Mouse (Mus musculus) intestine, postnatal 0 days (tissue): ENCODE measurements at regions not wholly inside any gene's neighbourhood (a gene's known extent, or its start where the extent isn't known, plus 50 kb on each side); places are given as distances from the start of the nearest gene placed in this dataset.

Source experiments
- ATAC-seq: fragments of 200-750 bp; cut with Nextera tagmentation; 2 replicates; pipeline ENCODE4 v1.8.0; 2017; ENCODE audit warnings: mild to moderate bottlenecking, moderate TSS enrichment, moderate library complexity
- H3K27ac ChIP-seq: fragments of 300-500 bp; sonication (generic); 2 replicates; pipeline ENCODE4 v1.5.1; 2014; ENCODE audit warnings: mild to moderate bottlenecking, low read depth, low read length, moderate library complexity
- H3K27me3 ChIP-seq: fragments of 300-500 bp; sonication (generic); replicated peaks from 2 replicates; pipeline ENCODE4 v1.6.1; 2014; ENCODE audit warnings: low read length, mixed read lengths; ENCODE audit not compliant: control insufficient read depth, insufficient read depth
- H3K36me3 ChIP-seq: fragments of 300-500 bp; sonication (generic); 2 replicates; pipeline ENCODE4 v1.6.1; 2014; ENCODE audit warnings: mild to moderate bottlenecking, moderate library complexity; ENCODE audit not compliant: control insufficient read depth, insufficient read depth
- H3K4me1 ChIP-seq: fragments of 300-500 bp; sonication (generic); replicated peaks from 2 replicates; pipeline ENCODE4 v1.6.1; 2014; ENCODE audit warnings: antibody characterized with exemption, low read length, mixed read lengths; ENCODE audit not compliant: control insufficient read depth, insufficient read depth
- H3K4me2 ChIP-seq: fragments of 300-500 bp; sonication (generic); replicated peaks from 2 replicates; pipeline ENCODE4 v1.6.1; 2014; ENCODE audit warnings: low read depth, mild to moderate bottlenecking, moderate library complexity
- H3K4me3 ChIP-seq: fragments of 300-500 bp; sonication (generic); 2 replicates; pipeline ENCODE4 v1.5.1; 2014; ENCODE audit warnings: low read depth, low read length
- H3K9ac ChIP-seq: fragments of 300-500 bp; sonication (generic); 2 replicates; pipeline ENCODE4 v1.6.1; 2014; ENCODE audit warnings: mild to moderate bottlenecking, low read depth, low read length
- H3K9me3 ChIP-seq: fragments of 300-500 bp; sonication (generic); 2 replicates; pipeline ENCODE4 v1.6.1; 2016; ENCODE audit warnings: mixed run types; ENCODE audit not compliant: control insufficient read depth
- CTCF ChIP-seq: sonication (generic); IDR thresholded peaks from 2 replicates; pipeline ENCODE4 v1.5.1; 2016; ENCODE audit warnings: low read depth, mild to moderate bottlenecking, control low read depth, antibody characterized with exemption, moderate library complexity
- WGBS: fragments of 180-500 bp; shearing (Covaris S2); extraction: QIAGEN DNeasy Blood & Tissue Kit; methylation state at CpG from one replicate; pipeline ENCODE4 v1.1.7; 2014; 5-methylcytosine and 5-hydroxymethylcytosine counted together

DNA sequence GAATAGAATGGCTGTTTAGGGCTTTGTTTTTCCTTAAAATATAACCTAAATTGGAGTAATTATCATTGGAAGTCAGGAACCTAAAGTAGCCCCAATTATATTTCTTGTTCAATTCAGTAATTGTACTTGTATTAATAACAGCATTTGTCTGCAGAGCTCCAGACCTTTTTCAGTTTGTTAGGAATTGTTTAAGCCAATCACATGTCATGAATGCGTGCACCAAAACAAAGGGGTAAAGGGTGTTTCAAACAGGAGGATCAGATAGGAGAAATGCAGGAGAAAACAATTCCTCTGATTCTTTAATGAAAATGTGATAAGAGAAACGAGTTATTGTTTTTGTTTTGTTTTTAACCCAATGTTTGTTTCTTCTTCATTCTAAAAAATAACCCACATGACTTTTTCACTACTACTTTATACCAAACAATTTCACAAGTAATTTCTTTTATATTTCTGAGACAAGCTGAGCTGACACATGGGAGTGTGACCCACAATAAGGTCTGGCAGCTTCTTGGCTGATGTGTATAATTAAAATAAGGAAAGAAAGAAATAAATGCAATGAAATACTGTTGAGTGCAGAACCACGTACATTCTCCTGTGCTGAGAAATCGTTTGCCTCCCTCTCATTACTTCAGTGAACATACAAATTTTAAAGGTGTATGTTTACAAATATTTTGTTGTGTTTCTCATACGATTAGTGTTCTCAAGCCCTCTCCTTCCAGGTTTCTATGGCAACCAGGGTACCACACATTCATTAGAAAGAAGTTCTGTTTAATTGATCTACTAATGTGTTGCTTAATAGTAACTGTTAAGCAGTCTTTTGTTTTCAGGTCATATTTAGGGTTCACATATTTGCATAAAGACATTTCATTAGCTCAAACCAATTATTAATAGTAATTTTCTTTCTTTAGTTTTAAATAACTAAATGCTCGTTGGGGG, 397.7 kb downstream of the Isl1 start:
- ATAC-seq: no peak
- no peak for TF ChIP-seq CTCF

DNA sequence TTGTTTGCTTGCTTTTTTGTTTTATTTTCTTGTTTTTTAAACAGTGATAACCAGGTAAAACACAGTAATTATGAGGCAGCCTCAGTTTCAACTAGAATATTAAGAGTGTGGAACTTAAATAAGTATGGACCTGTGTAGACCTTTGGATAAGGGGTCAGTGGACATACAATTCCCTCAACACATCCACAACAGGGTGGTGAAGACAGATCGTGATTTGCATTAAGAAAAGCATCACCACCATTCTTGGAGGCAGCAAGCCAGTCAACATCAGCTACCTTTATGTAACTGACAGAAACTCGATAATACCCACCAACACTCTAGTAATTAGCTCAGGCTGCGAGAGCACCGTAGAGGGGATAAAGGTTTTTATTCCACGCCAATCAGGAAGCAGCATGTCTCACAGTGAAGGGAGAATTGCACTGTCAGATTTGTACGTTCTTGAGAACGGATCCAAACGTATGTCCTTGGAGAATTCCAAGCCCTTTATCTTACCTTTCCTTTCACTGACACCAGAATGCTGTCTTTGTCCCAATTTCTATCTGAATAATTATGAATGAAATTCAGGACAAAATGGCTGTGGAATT, 398.5 kb downstream of the Isl1 start:
- Histone ChIP-seq H3K36me3 (no peaks in the 10 kb centered on the region), H3K9ac (no peak overlapping the region), H3K9me3 (no peaks in the 10 kb centered on the region), H3K27me3 (no peaks in the 10 kb centered on the region), H3K4me3 (no peak overlapping the region), H3K4me1 (no peaks in the 10 kb centered on the region), H3K27ac (no peak overlapping the region), H3K4me2 (no peak overlapping the region)
- WGBS: 77% methylated on average over 8 of the region's 8 CpGs
- no peak for ATAC-seq
- no peak for TF ChIP-seq CTCF

More for the DNA sequence above, 397.7 kb downstream of the Isl1 start:
- Histone ChIP-seq H3K4me1 (no peaks in the 10 kb centered on the region), H3K27me3 (no peaks in the 10 kb centered on the region), H3K9me3 (no peaks in the 10 kb centered on the region), H3K9ac (no peak overlapping the region), H3K36me3 (no peaks in the 10 kb centered on the region), H3K4me3 (no peak overlapping the region), H3K27ac (no peak overlapping the region), H3K4me2 (no peak overlapping the region)
- 73% methylated on average over 6 of the region's 6 CpGs for WGBS

DNA sequence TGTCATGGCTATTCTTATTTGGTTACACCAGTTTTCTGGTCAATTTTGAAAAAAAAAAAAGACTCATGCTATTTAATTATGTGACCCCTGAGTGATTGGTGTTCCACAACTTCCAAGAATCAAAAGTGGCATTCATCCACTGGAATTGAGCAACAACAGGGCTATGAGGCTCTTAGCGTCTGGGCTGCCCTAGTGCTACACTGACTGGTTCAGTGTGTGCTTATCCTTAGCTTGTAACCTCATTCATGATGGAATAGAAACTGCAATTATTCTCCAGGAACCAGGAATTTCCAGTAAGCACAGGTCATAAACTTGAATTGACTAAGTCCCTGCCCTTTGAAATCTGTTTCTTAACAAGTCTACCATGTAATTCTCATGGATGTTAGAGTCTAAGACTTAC, 428.9 kb downstream of the Isl1 start:
- H3K4me1 ChIP-seq: no peaks in the 10 kb centered on the region
- no peaks in the 10 kb centered on the region for H3K9me3 ChIP-seq
- no peak for TF ChIP-seq CTCF
- no peak overlapping the region for H3K9ac ChIP-seq
- H3K27me3 ChIP-seq: no peaks in the 10 kb centered on the region
- H3K4me2 ChIP-seq: no peak overlapping the region
- no peak overlapping the region for H3K4me3 ChIP-seq
- WGBS: 49% methylated on average over 1 of the region's 1 CpGs
- no peak overlapping the region for H3K27ac ChIP-seq
- ATAC-seq: no peak
- no peaks in the 10 kb centered on the region for H3K36me3 ChIP-seq

DNA sequence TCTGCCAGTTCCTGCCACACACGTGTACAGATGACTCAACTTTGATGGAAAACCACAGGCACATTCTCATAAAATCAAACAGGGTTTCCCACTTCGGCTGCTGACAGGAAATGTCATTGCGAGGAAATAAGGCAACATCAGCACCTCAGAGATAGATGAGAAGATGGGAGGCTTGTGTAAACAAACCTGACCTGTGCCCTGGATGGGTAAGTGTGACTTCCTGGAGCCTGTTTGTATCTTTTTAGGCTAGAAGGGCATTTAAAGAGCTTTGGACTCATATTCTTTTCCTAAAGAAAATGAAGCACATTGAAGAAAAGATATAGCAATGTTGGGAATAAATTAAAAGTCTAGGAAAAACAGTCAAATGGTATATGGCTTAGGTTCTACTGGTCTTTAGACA, 449.0 kb downstream of the Isl1 start:
- no peaks in the 10 kb centered on the region for H3K4me1 ChIP-seq
- H3K9me3 ChIP-seq: no peaks in the 10 kb centered on the region
- H3K27me3 ChIP-seq: no peaks in the 10 kb centered on the region
- H3K36me3 ChIP-seq: no peaks in the 10 kb centered on the region
- H3K9ac ChIP-seq: no peak overlapping the region
- no peak for TF ChIP-seq CTCF
- no peak for ATAC-seq
- no peak overlapping the region for H3K4me3 ChIP-seq
- H3K4me2 ChIP-seq: no peak overlapping the region
- WGBS: 31% methylated on average over 3 of the region's 3 CpGs
- no peak overlapping the region for H3K27ac ChIP-seq

DNA sequence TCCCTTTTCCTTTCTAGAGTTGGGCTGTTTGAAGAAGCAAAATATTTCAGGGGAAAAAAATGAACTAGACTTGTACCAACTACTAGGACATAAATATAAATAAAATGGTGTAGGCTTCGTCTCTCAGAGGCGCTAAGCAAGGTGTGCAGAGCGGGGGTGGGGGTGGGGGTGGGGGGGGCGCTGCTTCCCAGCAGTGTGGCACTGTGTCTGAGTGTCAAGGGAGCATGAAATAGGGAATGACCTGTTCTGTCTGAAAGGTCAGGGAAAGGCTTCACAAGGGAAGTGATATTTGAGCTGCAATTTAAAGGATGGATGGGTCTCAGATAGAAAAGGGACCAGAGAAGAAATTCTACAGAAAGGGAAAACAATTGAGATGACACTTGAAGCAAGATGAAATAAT, 452.9 kb downstream of the Isl1 start:
- no peaks in the 10 kb centered on the region for H3K36me3 ChIP-seq
- 75% methylated on average over 4 of the region's 4 CpGs for WGBS
- H3K9me3 ChIP-seq: no peaks in the 10 kb centered on the region
- TF ChIP-seq CTCF: no peak
- no peaks in the 10 kb centered on the region for H3K4me1 ChIP-seq
- no peak overlapping the region for H3K4me2 ChIP-seq
- H3K27me3 ChIP-seq: no peaks in the 10 kb centered on the region
- H3K27ac ChIP-seq: no peak overlapping the region
- ATAC-seq: no peak
- no peak overlapping the region for H3K4me3 ChIP-seq
- no peak overlapping the region for H3K9ac ChIP-seq

DNA sequence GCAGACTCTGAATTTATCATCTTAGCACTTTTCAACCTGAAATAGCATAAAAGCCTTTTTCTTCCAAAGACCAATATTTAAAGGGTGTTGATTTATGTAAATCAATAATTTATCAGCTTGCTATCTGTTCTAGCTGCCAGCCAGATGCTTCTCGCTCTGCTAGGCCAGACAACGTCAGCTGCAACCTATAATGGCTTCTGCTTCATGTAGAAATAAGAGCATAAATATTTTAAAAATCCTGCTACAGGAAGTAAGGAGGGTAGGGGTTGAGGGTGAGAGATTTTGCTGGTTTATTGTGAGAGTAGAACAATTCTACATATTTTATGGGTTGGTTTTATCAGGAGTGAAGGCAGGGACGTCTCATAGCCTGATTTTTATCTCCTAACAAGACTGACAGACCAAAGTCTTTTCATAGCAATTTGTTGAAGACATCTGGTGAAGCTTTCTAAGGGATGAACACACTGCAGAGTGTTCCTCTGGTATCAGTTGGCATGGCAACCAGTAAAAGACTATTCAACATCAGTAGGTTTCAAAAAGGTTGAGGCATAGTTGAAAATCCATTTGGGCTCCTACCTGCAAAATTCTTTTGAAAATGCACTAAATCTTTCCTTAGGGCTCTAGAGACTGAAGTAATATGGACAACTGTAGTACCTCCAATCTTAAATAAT, 456.7 kb downstream of the Isl1 start:
- 36% methylated on average over 3 of the region's 3 CpGs for WGBS
- Histone ChIP-seq H3K4me1 (no peaks in the 10 kb centered on the region), H3K27me3 (no peaks in the 10 kb centered on the region), H3K36me3 (no peaks in the 10 kb centered on the region), H3K9me3 (no peaks in the 10 kb centered on the region), H3K4me3 (no peak overlapping the region), H3K9ac (no peak overlapping the region), H3K27ac (no peak overlapping the region), H3K4me2 (no peak overlapping the region)
- TF ChIP-seq CTCF: no peak
- ATAC-seq: no peak
